ENCODE assay signal across 15 mouse cellular contexts in the genomic region with DNA sequence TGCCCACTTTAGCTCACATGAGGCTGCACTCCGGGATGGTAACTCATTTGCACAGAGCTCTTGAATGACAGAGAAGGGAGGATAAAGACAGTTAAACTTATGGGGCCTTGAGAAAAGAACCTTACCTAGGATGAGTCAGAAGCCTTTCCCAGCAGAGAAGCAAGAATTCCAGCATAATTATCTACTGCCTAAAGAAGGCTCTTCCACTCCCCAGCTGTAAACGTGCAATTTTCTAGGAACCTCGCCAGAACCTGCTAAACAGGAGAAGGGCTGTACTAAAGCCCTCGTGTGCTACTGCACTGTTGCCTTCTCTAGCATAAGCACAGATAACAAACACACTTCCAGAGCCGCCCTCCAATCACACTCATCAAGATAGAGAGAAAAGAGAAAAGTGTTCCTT.
DNase-seq lines count a peak whose midpoint lies in the region; ATAC-seq lines count a peak whose summit lies in the region.
"Had no signal": no experiment of that assay in that cellular context is flagged by ENCODE, and none has a peak within 500 bp of the region (broad histone marks: within the 10 kb centered on the region; RNA-seq: fewer than 3 reads in every experiment).

No protein-coding gene starts in this region.

- no peaks in the 10 kb centered on the region for H3K27me3 ChIP-seq in heart, embryonic 10.5 days (ENCODE audit: insufficient read depth, poor library complexity, severe bottlenecking)
- no peaks in the 10 kb centered on the region for H3K27me3 ChIP-seq in heart, embryonic 12.5 days (replicated peaks)
- H3K27me3 ChIP-seq in liver, embryonic 15.5 days, result no peaks in the 10 kb centered on the region
- no peaks in the 10 kb centered on the region for H3K27me3 ChIP-seq in hindbrain, embryonic 16.5 days (replicated peaks; ENCODE audit: control insufficient read depth, insufficient read depth, low read length)
- H3K27me3 ChIP-seq: embryonic facial prominence, embryonic 13.5 days; forebrain, embryonic 15.5 days; heart, embryonic 13.5 days had no signal

- DNase-seq in heart, embryonic 10.5 days (ENCODE audit: low spot score), result no peak
- DNase-seq in MN1 (ENCODE audit: low spot score), result peak; percentile 10
- DNase-seq in c-Kit-positive CD71-positive TER-119-positive erythroid progenitor cells, embryonic 14.5 days (ENCODE audit: low spot score), result peak; percentile 29
- DNase-seq in left cerebral cortex, adult 11 months (ENCODE audit: low spot score), result no peak
- DNase-seq: cerebellum, postnatal 36 days; gastrocnemius, postnatal 10 days; kidney, adult 18-20 months had no signal

- 60% methylated on average over 5 of the region's 5 CpGs for WGBS in heart, embryonic 10.5 days
- 51% methylated on average over 5 of the region's 5 CpGs for WGBS in heart, embryonic 12.5 days
- WGBS in liver, embryonic 15.5 days (ENCODE audit: insufficient replicate concordance), result 24% methylated on average over 5 of the region's 5 CpGs
- WGBS in hindbrain, embryonic 16.5 days, result 70% methylated on average over 5 of the region's 5 CpGs

- no peak for ATAC-seq in heart, embryonic 12.5 days (ENCODE audit: insufficient number of reproducible peaks, low FRiP score)
- ATAC-seq in liver, embryonic 15.5 days (ENCODE audit: insufficient read depth), result no peak
- no peak for ATAC-seq in cerebellum, adult (ENCODE audit: insufficient number of reproducible peaks, low FRiP score, low TSS enrichment)
- ATAC-seq in hindbrain, embryonic 16.5 days, result no peak

- no peaks in the 10 kb centered on the region for H3K9me3 ChIP-seq in heart, embryonic 10.5 days
- H3K9me3 ChIP-seq in heart, embryonic 12.5 days (replicated peaks), result no peaks in the 10 kb centered on the region
- H3K9me3 ChIP-seq in liver, embryonic 15.5 days (replicated peaks), result no peaks in the 10 kb centered on the region
- H3K9me3 ChIP-seq in hindbrain, embryonic 16.5 days (ENCODE audit: control insufficient read depth, low read length), result no peaks in the 10 kb centered on the region
- H3K9me3 ChIP-seq: embryonic facial prominence, embryonic 13.5 days; forebrain, embryonic 15.5 days; heart, embryonic 13.5 days; hindbrain, embryonic 10.5 days had no signal

- H3K4me3 ChIP-seq in heart, embryonic 10.5 days, result no peak overlapping the region
- no peak overlapping the region for H3K4me3 ChIP-seq in heart, embryonic 12.5 days
- no peak overlapping the region; the same call in 1 of the 2 replicates for H3K4me3 ChIP-seq in liver, embryonic 15.5 days (replicated peaks)
- no peak overlapping the region for H3K4me3 ChIP-seq in hindbrain, embryonic 16.5 days (ENCODE audit: low read length)

- no peak overlapping the region for H3K9ac ChIP-seq in heart, embryonic 12.5 days
- H3K9ac ChIP-seq in liver, embryonic 15.5 days, result no peak overlapping the region
- no peak overlapping the region for H3K9ac ChIP-seq in hindbrain, embryonic 16.5 days (ENCODE audit: low read depth, low read length)
- H3K9ac ChIP-seq: forebrain, embryonic 15.5 days; heart, embryonic 13.5 days had no signal

- no peak overlapping the region for H3K4me2 ChIP-seq in heart, embryonic 12.5 days
- peak overlapping the region; percentile 63 for H3K4me2 ChIP-seq in liver, embryonic 15.5 days
- no peak overlapping the region for H3K4me2 ChIP-seq in hindbrain, embryonic 16.5 days (ENCODE audit: low read length)

- H3K4me1 ChIP-seq in heart, embryonic 10.5 days, result peaks cover 11% of the 10 kb centered on the region
- H3K4me1 ChIP-seq in heart, embryonic 12.5 days (replicated peaks), result peaks cover 15% of the 10 kb centered on the region
- H3K4me1 ChIP-seq in liver, embryonic 15.5 days (replicated peaks), result peaks cover 22% of the 10 kb centered on the region
- H3K4me1 ChIP-seq in hindbrain, embryonic 16.5 days (ENCODE audit: control insufficient read depth, insufficient read depth, low read depth, low read length), result peaks cover 4% of the 10 kb centered on the region

- no peaks in the 10 kb centered on the region for H3K36me3 ChIP-seq in heart, embryonic 10.5 days
- H3K36me3 ChIP-seq in heart, embryonic 12.5 days, result no peaks in the 10 kb centered on the region
- H3K36me3 ChIP-seq in liver, embryonic 15.5 days (replicated peaks), result no peaks in the 10 kb centered on the region
- H3K36me3 ChIP-seq in hindbrain, embryonic 16.5 days (ENCODE audit: control insufficient read depth, insufficient read depth, low read length), result no peaks in the 10 kb centered on the region
- H3K36me3 ChIP-seq: embryonic facial prominence, embryonic 13.5 days; forebrain, embryonic 15.5 days; heart, embryonic 13.5 days; hindbrain, embryonic 10.5 days had no signal

- H3K27ac ChIP-seq in heart, embryonic 10.5 days, result peak overlapping the region; percentile 84; the same call in 1 of the 2 replicates
- H3K27ac ChIP-seq in heart, embryonic 12.5 days (ENCODE audit: poor library complexity, severe bottlenecking), result no peak overlapping the region
- 0 out of 2 replicates have a peak overlapping the region, but pooled peaks have one; percentile 58 for H3K27ac ChIP-seq in liver, embryonic 15.5 days (replicated peaks)
- H3K27ac ChIP-seq in hindbrain, embryonic 16.5 days (ENCODE audit: low read depth, low read length), result no peak overlapping the region
- H3K27ac ChIP-seq: forebrain, embryonic 15.5 days had no signal

Comparison
In these comparisons a context has a peak if more than half of its experiments do, and no peak if none do; other contexts are left out.
1. H3K27ac ChIP-seq: peak in heart, embryonic 10.5 days (single experiment) and liver, embryonic 15.5 days (single experiment); none in heart, embryonic 12.5 days (single experiment) and hindbrain, embryonic 16.5 days (single experiment).
2. DNase-seq: peak in MN1 (single experiment) and c-Kit-positive CD71-positive TER-119-positive erythroid progenitor cells, embryonic 14.5 days (single experiment); none in heart, embryonic 10.5 days (single experiment) and left cerebral cortex, adult 11 months (single experiment).